Mouse (Mus musculus): Measurements from ENCODE around the gene Ide. TPM values are rescaled to one million over a fixed set of nuclear protein-coding genes. Genes with fewer than 3 reads are reported as not detected.

Ide gene
- polyA plus RNA-seq, 1 experiment: 24.0 TPM

DNA sequence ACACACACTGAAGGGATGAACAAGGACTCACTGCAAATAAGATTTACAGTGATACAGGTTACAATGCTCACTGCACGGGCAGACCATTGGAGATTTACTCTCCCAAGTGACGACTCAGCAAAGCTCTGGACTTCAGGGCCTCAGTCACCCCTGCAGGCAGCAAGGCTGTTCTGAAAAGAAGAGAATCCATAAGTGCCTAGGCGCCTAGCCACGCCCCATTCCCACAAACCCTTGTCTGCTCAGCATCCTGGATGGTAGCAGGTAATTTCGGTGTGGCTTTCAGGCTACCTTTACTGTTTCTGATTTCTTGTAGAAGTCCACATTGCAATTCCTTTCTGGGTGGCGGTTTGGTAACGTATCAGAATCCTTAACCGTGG lies 74.1 kb downstream of the Ide start:
- H3K4me3 ChIP-seq (ENCODE audit: insufficient read depth, low read depth, low read length): peak overlapping the region; percentile 37
- 49% methylated on average over 8 of the region's 8 CpGs for WGBS
- H3K27me3 ChIP-seq (replicated peaks; ENCODE audit: control insufficient read depth, insufficient read depth, low read length): no peaks in the 10 kb centered on the region
- peak overlapping the region; percentile 92 for H3K27ac ChIP-seq (ENCODE audit: insufficient read depth, low read depth, low read length)
- TF ChIP-seq POLR2A (IDR thresholded peaks at IDR 0.05; ENCODE audit: low read depth, low read length) (no peak), CTCF (conservative IDR thresholded peaks at IDR 0.05; ENCODE audit: insufficient read depth, insufficient read length, low read depth, low read length) (no peak)
- no peaks in the 10 kb centered on the region for H3K36me3 ChIP-seq (ENCODE audit: control insufficient read depth, insufficient read depth, low read length)
- no peak for DNase-seq
- peaks cover 17% of the 10 kb centered on the region; the same call in 1 of the 2 replicates for H3K4me1 ChIP-seq (ENCODE audit: control insufficient read depth, insufficient read depth, low read length)

DNA sequence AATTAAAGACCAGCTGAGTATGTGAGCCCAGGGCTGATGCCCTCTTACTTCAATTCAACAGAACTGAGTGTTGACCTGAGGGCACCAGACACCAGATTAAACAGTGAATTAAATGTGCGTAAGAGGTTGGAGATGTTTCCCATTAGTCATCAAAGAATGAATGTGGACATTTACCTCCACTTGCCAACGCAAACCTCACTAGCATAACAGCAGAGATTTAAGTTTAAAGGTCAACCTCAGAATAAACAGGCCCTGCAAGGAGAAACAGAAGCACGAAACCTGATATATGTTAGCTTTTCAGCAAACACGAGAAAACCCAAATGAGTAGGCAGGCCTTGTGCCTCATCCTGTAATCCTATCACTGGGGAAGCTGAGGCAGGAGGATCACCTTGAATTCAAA lies 75.3 kb downstream of the Ide start:
- peak; percentile 49 for DNase-seq
- TF ChIP-seq CTCF (conservative IDR thresholded peaks at IDR 0.05; ENCODE audit: insufficient read depth, insufficient read length, low read depth, low read length) (no peak), POLR2A (IDR thresholded peaks at IDR 0.05; ENCODE audit: low read depth, low read length) (no peak)
- H3K36me3 ChIP-seq (ENCODE audit: control insufficient read depth, insufficient read depth, low read length): no peaks in the 10 kb centered on the region
- peaks cover 17% of the 10 kb centered on the region; the same call in 1 of the 2 replicates for H3K4me1 ChIP-seq (ENCODE audit: control insufficient read depth, insufficient read depth, low read length)
- H3K27ac ChIP-seq (ENCODE audit: insufficient read depth, low read depth, low read length): peak overlapping the region; percentile 61; the same call in 1 of the 2 replicates
- no peaks in the 10 kb centered on the region for H3K27me3 ChIP-seq (replicated peaks; ENCODE audit: control insufficient read depth, insufficient read depth, low read length)
- H3K4me3 ChIP-seq (ENCODE audit: insufficient read depth, low read depth, low read length): no peak overlapping the region
- 48% methylated on average over 4 of the region's 4 CpGs for WGBS

GRCm38 (mm10) chr19:37255321-37255720 lies 82.3 kb downstream of the Ide start:
- H3K27ac ChIP-seq (ENCODE audit: insufficient read depth, low read depth, low read length): no peak overlapping the region
- TF ChIP-seq POLR2A (IDR thresholded peaks at IDR 0.05; ENCODE audit: low read depth, low read length) (no peak), CTCF (conservative IDR thresholded peaks at IDR 0.05; ENCODE audit: insufficient read depth, insufficient read length, low read depth, low read length) (no peak)
- H3K4me1 ChIP-seq (ENCODE audit: control insufficient read depth, insufficient read depth, low read length): no peaks in the 10 kb centered on the region
- no peaks in the 10 kb centered on the region for H3K27me3 ChIP-seq (replicated peaks; ENCODE audit: control insufficient read depth, insufficient read depth, low read length)
- no peak overlapping the region for H3K4me3 ChIP-seq (ENCODE audit: insufficient read depth, low read depth, low read length)
- DNase-seq: no peak
- no peaks in the 10 kb centered on the region for H3K36me3 ChIP-seq (ENCODE audit: control insufficient read depth, insufficient read depth, low read length)
- 89% methylated on average over 9 of the region's 9 CpGs for WGBS

- no peak for TF ChIP-seq POLR2A (IDR thresholded peaks at IDR 0.05; ENCODE audit: low read depth, low read length)
- no peak for TF ChIP-seq CTCF (conservative IDR thresholded peaks at IDR 0.05; ENCODE audit: insufficient read depth, insufficient read length, low read depth, low read length)
- no peak overlapping the region for H3K27ac ChIP-seq (ENCODE audit: insufficient read depth, low read depth, low read length)
- WGBS: 75% methylated on average over 6 of the region's 6 CpGs
Measured at GRCm38 (mm10) chr19:37252104-37252503, 85.5 kb downstream of the Ide start.

DNA sequence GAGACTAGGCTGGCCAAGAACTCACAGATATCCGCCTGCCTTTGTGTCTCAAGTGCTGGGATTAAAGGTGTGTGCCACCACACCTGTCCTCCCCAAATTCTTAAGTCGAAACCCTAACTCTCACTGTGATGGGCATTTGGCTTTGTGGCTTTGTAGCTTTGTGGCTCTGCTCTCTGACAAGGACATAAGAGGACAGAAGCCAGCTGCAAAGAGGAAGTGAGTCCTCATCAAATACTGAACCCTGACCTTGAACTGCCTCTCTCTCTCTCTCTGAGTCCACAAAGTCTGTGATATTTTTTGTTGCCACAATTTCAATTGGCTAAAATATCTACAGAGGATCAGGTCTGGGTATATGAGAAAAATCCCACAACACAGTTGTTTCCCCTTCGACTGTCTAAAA lies 89.5 kb downstream of the Ide start:
- 78% methylated on average over 3 of the region's 3 CpGs for WGBS

More at GRCm38 (mm10) chr19:37252104-37252503, 85.5 kb downstream of the Ide start:
- Histone ChIP-seq H3K4me3 (ENCODE audit: insufficient read depth, low read depth, low read length) (no peak overlapping the region), H3K36me3 (ENCODE audit: control insufficient read depth, insufficient read depth, low read length) (no peaks in the 10 kb centered on the region), H3K27me3 (replicated peaks; ENCODE audit: control insufficient read depth, insufficient read depth, low read length) (no peaks in the 10 kb centered on the region), H3K4me1 (ENCODE audit: control insufficient read depth, insufficient read depth, low read length) (no peaks in the 10 kb centered on the region)
- no peak for DNase-seq

DNA sequence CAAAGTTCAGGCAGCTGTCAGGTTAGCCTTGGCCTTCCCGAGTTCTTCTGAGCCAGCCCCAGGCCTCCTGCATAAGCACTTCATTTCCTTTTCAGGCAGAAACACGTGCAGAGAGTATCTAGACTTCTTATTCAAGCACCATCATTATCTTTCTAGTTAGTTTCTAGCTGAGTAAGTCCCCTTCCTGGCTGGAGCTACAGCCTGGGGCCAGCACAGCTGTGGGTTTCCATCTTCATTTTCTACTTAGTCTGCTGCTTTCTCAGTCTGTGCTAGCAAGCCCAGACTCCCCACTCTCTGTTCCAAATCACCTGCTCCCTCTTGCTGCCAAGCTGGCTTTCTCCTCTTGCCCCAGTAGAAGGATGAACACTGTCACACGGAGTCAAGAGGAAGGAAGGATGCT lies 90.8 kb downstream of the Ide start:
- no peak overlapping the region for H3K4me3 ChIP-seq (ENCODE audit: insufficient read depth, low read depth, low read length)
- no peaks in the 10 kb centered on the region for H3K4me1 ChIP-seq (ENCODE audit: control insufficient read depth, insufficient read depth, low read length)
- no peak overlapping the region for H3K27ac ChIP-seq (ENCODE audit: insufficient read depth, low read depth, low read length)
- no peaks in the 10 kb centered on the region for H3K27me3 ChIP-seq (replicated peaks; ENCODE audit: control insufficient read depth, insufficient read depth, low read length)
- no peaks in the 10 kb centered on the region for H3K36me3 ChIP-seq (ENCODE audit: control insufficient read depth, insufficient read depth, low read length)
- DNase-seq: no peak
- 50% methylated on average over 3 of the region's 3 CpGs for WGBS
- TF ChIP-seq CTCF (conservative IDR thresholded peaks at IDR 0.05; ENCODE audit: insufficient read depth, insufficient read length, low read depth, low read length) (no peak), POLR2A (IDR thresholded peaks at IDR 0.05; ENCODE audit: low read depth, low read length) (no peak)

More for the DNA sequence above, 89.5 kb downstream of the Ide start:
- Histone ChIP-seq H3K36me3 (ENCODE audit: control insufficient read depth, insufficient read depth, low read length) (no peaks in the 10 kb centered on the region), H3K4me3 (ENCODE audit: insufficient read depth, low read depth, low read length) (no peak overlapping the region), H3K27ac (ENCODE audit: insufficient read depth, low read depth, low read length) (no peak overlapping the region), H3K4me1 (ENCODE audit: control insufficient read depth, insufficient read depth, low read length) (no peaks in the 10 kb centered on the region), H3K27me3 (replicated peaks; ENCODE audit: control insufficient read depth, insufficient read depth, low read length) (no peaks in the 10 kb centered on the region)
- DNase-seq: no peak
- TF ChIP-seq CTCF (conservative IDR thresholded peaks at IDR 0.05; ENCODE audit: insufficient read depth, insufficient read length, low read depth, low read length) (no peak), POLR2A (IDR thresholded peaks at IDR 0.05; ENCODE audit: low read depth, low read length) (no peak)

GRCm38 (mm10) chr19:37242707-37243106 lies 94.9 kb downstream of the Ide start:
- H3K36me3 ChIP-seq (ENCODE audit: control insufficient read depth, insufficient read depth, low read length): no peaks in the 10 kb centered on the region
- H3K4me3 ChIP-seq (ENCODE audit: insufficient read depth, low read depth, low read length): no peak overlapping the region
- DNase-seq: no peak
- no peak for TF ChIP-seq POLR2A (IDR thresholded peaks at IDR 0.05; ENCODE audit: low read depth, low read length)
- TF ChIP-seq CTCF (conservative IDR thresholded peaks at IDR 0.05; ENCODE audit: insufficient read depth, insufficient read length, low read depth, low read length): no peak
- 28% methylated on average over 2 of the region's 2 CpGs for WGBS
- no peaks in the 10 kb centered on the region for H3K4me1 ChIP-seq (ENCODE audit: control insufficient read depth, insufficient read depth, low read length)
- no peak overlapping the region for H3K27ac ChIP-seq (ENCODE audit: insufficient read depth, low read depth, low read length)
- H3K27me3 ChIP-seq (replicated peaks; ENCODE audit: control insufficient read depth, insufficient read depth, low read length): no peaks in the 10 kb centered on the region
